Mouse (Mus musculus): ENCODE measurements around the gene Tns4. TPM values are rescaled to one million over a fixed set of nuclear protein-coding genes. Genes with fewer than 3 reads are reported as not detected.

Tns4 gene
- polyA plus RNA-seq, 1 experiment, result 2.0 TPM

- Histone ChIP-seq H3K4me3 (ENCODE audit: insufficient read depth, low read length) (no peak overlapping the region), H3K4me1 (ENCODE audit: control insufficient read depth, insufficient read depth, low read length) (no peaks in the 10 kb centered on the region), H3K27ac (ENCODE audit: insufficient read depth, low read depth, low read length) (no peak overlapping the region)
- no peak for TF ChIP-seq CTCF (IDR thresholded peaks at IDR 0.05; ENCODE audit: low read depth, low read length)
Observed at GRCm38 (mm10) chr11:99080902-99081543, 8.1 kb downstream of the Tns4 start.

DNA sequence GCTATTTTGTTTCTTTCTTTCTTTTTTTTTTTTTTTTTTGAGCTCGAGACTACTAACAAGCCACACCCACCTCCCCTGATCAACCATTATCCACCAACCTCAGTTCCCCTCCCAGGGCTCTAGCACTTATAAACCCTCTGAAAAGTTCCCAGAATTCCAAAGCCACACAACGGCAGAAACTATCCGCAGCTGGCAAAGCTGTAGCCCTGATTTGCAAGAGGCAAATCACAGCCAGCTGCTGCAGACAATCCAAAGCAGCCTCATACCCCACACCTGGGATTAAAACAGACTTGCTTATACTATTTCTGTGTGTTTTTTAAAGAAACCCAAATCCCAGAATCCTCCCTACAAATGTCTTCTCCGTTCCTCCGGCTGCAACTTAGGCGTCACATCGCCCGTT is 11.2 kb downstream of the Tns4 start:
- H3K4me1 ChIP-seq (ENCODE audit: control insufficient read depth, insufficient read depth, low read length), result peaks cover 11% of the 10 kb centered on the region
- H3K27ac ChIP-seq (ENCODE audit: insufficient read depth, low read depth, low read length), result no peak overlapping the region
- no peak overlapping the region for H3K4me3 ChIP-seq (ENCODE audit: insufficient read depth, low read length)
- TF ChIP-seq POLR2A (IDR thresholded peaks at IDR 0.05; ENCODE audit: borderline replicate concordance, low read depth, low read length), result no peak
- no peak for TF ChIP-seq CTCF (IDR thresholded peaks at IDR 0.05; ENCODE audit: low read depth, low read length)

DNA sequence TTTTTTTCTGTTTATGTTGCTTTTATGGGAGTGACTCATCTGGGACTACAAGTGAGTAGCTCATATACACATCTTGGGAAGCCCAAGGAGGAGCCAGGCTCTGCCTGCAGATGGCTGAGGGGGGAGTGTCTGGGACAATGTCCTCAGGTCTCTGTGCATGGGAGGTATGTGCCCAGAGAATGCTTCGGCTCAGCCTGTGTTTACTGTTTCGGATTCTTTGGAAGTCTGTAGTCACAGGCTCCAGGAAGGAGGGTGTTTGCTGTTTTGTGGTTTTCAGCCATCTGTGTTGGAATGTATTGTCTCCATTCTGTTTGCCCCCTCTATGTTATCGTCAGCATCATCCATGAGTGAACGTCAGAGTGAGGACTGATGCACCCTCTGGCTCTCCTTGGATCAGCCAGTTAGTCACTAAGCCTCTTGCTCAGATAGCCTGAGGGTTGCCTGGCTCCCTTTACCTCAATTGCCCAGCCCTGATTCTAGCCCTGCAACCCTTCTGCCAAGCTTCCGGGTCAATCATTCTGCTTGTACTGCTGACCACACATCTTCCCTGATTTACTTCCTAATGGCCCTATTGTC is 12.3 kb downstream of the Tns4 start:
- H3K4me3 ChIP-seq (ENCODE audit: insufficient read depth, low read length), result no peak overlapping the region
- H3K27ac ChIP-seq (ENCODE audit: insufficient read depth, low read depth, low read length), result no peak overlapping the region
- no peak for TF ChIP-seq CTCF (IDR thresholded peaks at IDR 0.05; ENCODE audit: low read depth, low read length)
- peaks cover 11% of the 10 kb centered on the region for H3K4me1 ChIP-seq (ENCODE audit: control insufficient read depth, insufficient read depth, low read length)

- no peak for TF ChIP-seq CTCF (IDR thresholded peaks at IDR 0.05; ENCODE audit: low read depth, low read length)
- no peak for TF ChIP-seq POLR2A (IDR thresholded peaks at IDR 0.05; ENCODE audit: borderline replicate concordance, low read depth, low read length)
- H3K4me1 ChIP-seq (ENCODE audit: control insufficient read depth, insufficient read depth, low read length), result peaks cover 13% of the 10 kb centered on the region
- H3K27ac ChIP-seq (ENCODE audit: insufficient read depth, low read depth, low read length), result no peak overlapping the region
- H3K4me3 ChIP-seq (ENCODE audit: insufficient read depth, low read length), result no peak overlapping the region
Observed at GRCm38 (mm10) chr11:99073781-99074180, 15.3 kb downstream of the Tns4 start.

- TF ChIP-seq CTCF (IDR thresholded peaks at IDR 0.05; ENCODE audit: low read depth, low read length), result no peak
- TF ChIP-seq POLR2A (IDR thresholded peaks at IDR 0.05; ENCODE audit: borderline replicate concordance, low read depth, low read length), result no peak
- Histone ChIP-seq H3K4me3 (ENCODE audit: insufficient read depth, low read length) (no peak overlapping the region), H3K27ac (ENCODE audit: insufficient read depth, low read depth, low read length) (no peak overlapping the region), H3K4me1 (ENCODE audit: control insufficient read depth, insufficient read depth, low read length) (peaks cover 17% of the 10 kb centered on the region)
Observed at GRCm38 (mm10) chr11:99071866-99072265, 17.2 kb downstream of the Tns4 start.

DNA sequence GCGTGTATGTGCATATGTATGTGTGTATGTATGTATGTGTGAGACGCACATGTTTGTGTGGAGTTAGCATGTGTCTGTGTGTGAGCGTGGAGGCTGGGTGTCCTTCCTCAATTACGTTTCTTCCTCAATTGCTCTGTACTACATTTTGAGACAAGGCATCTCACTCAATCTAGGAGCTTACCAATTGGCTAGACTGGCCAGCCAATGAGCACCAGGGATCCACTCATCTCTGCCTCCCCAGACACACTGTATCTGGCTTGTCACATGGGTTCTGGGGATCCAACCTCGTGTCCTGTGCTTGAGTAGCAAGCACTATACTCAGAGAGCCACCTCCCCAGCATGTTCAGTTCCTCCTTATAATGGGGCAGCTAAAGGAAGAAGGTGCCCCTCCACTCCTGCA is 20.7 kb downstream of the Tns4 start:
- Histone ChIP-seq H3K4me1 (ENCODE audit: control insufficient read depth, insufficient read depth, low read length) (peaks cover 15% of the 10 kb centered on the region), H3K4me3 (ENCODE audit: insufficient read depth, low read length) (no peak overlapping the region), H3K27ac (ENCODE audit: insufficient read depth, low read depth, low read length) (no peak overlapping the region)
- TF ChIP-seq CTCF (IDR thresholded peaks at IDR 0.05; ENCODE audit: low read depth, low read length) (no peak), POLR2A (IDR thresholded peaks at IDR 0.05; ENCODE audit: borderline replicate concordance, low read depth, low read length) (no peak)

- no peak overlapping the region for H3K27ac ChIP-seq (ENCODE audit: insufficient read depth, low read depth, low read length)
- H3K4me1 ChIP-seq (ENCODE audit: control insufficient read depth, insufficient read depth, low read length), result peaks cover 12% of the 10 kb centered on the region
- no peak for TF ChIP-seq POLR2A (IDR thresholded peaks at IDR 0.05; ENCODE audit: borderline replicate concordance, low read depth, low read length)
- no peak for TF ChIP-seq CTCF (IDR thresholded peaks at IDR 0.05; ENCODE audit: low read depth, low read length)
- H3K4me3 ChIP-seq (ENCODE audit: insufficient read depth, low read length), result no peak overlapping the region
Observed at GRCm38 (mm10) chr11:99067591-99067990, 21.5 kb downstream of the Tns4 start.

DNA sequence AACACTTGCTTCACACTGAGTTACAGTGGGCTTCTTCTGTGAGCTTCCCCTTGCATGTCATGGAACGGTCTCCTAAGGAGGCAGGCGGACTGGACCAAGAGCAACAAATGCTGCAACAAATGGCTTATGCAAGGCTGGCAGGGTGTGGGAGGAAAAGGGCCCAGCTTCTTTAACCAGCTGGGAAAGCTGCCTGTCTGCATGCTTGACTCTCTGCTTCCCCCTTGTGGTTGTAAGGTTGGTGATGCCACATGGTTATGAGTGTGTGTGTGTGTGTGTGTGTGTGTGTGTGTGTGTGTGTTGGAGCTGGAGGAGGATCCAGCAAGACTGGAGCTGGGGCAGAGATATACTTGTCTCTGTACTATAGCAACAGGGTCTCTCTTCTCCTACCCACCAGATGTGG is 23.1 kb downstream of the Tns4 start:
- Histone ChIP-seq H3K4me3 (ENCODE audit: insufficient read depth, low read length) (no peak overlapping the region), H3K4me1 (ENCODE audit: control insufficient read depth, insufficient read depth, low read length) (peaks cover 12% of the 10 kb centered on the region), H3K27ac (ENCODE audit: insufficient read depth, low read depth, low read length) (no peak overlapping the region)
- TF ChIP-seq POLR2A (IDR thresholded peaks at IDR 0.05; ENCODE audit: borderline replicate concordance, low read depth, low read length), result no peak
- TF ChIP-seq CTCF (IDR thresholded peaks at IDR 0.05; ENCODE audit: low read depth, low read length), result peak; percentile 76

- TF ChIP-seq CTCF (IDR thresholded peaks at IDR 0.05; ENCODE audit: low read depth, low read length) (no peak), POLR2A (IDR thresholded peaks at IDR 0.05; ENCODE audit: borderline replicate concordance, low read depth, low read length) (no peak)
- Histone ChIP-seq H3K27ac (ENCODE audit: insufficient read depth, low read depth, low read length) (no peak overlapping the region), H3K4me3 (ENCODE audit: insufficient read depth, low read length) (no peak overlapping the region), H3K4me1 (ENCODE audit: control insufficient read depth, insufficient read depth, low read length) (peaks cover 12% of the 10 kb centered on the region)
Observed at GRCm38 (mm10) chr11:99065353-99065752, 23.8 kb downstream of the Tns4 start.

- Histone ChIP-seq H3K27ac (ENCODE audit: insufficient read depth, low read depth, low read length) (no peak overlapping the region), H3K4me3 (ENCODE audit: insufficient read depth, low read length) (no peak overlapping the region), H3K4me1 (ENCODE audit: control insufficient read depth, insufficient read depth, low read length) (peaks cover 9% of the 10 kb centered on the region)
- TF ChIP-seq CTCF (IDR thresholded peaks at IDR 0.05; ENCODE audit: low read depth, low read length), result no peak
- TF ChIP-seq POLR2A (IDR thresholded peaks at IDR 0.05; ENCODE audit: borderline replicate concordance, low read depth, low read length), result no peak
Observed at GRCm38 (mm10) chr11:99063406-99064131, 25.5 kb downstream of the Tns4 start.

Measured in bone marrow macrophage, adult 2 months (primary cell).